Mouse (Mus musculus) gastrocnemius, postnatal 36 days (tissue): ENCODE results near the gene A930033H14Rik. TPM values are rescaled to one million over a fixed set of nuclear protein-coding genes. Genes with fewer than 3 reads are reported as not detected.

Experiments used
- total RNA-seq, 2 experiments: library from RNA; stranded (reverse); gene quantifications; 2 replicates each; pipeline ENCODE4 v1.2.3; 2021

A930033H14Rik gene
- total RNA-seq, 2 experiments from 2014 or later = 3.4 to 4.5 TPM

Other genes starting within 250 kb of the A930033H14Rik start
- gene Rhobtb1, start 61.7 kb downstream of the A930033H14Rik start, total RNA-seq = 10 to 100 TPM; 17.3 to 21.7 TPM
- 1 to 10 TPM in 1 of 2 experiments, under 1 TPM in 1; 0.86 to 1.6 TPM for gene Cdk1, start 139.8 kb upstream of the A930033H14Rik start, total RNA-seq
- 100 to 1,000 TPM in 1 of 2 experiments, 10 to 100 TPM in 1; 84.5 to 114 TPM for gene Ank3, start 185.7 kb upstream of the A930033H14Rik start, total RNA-seq